ENCODE assay signal across 11 mouse cellular contexts in genomic region chr5:43468937-43469336, GRCm38 (mm10).
"Had no signal": no experiment of that assay in that cellular context is flagged by ENCODE, and none has a peak within 500 bp of the region (broad histone marks: within the 10 kb centered on the region; RNA-seq: fewer than 3 reads in every experiment).

No protein-coding gene starts in this region.

- H3K4me1 ChIP-seq: liver, embryonic 13.5 days had no signal

- H3K27ac ChIP-seq: left cerebral cortex, adult 2 months; liver, embryonic 13.5 days had no signal

- H3K27me3 ChIP-seq: liver, embryonic 13.5 days had no signal

- H3K36me3 ChIP-seq: liver, embryonic 13.5 days had no signal

- H3K4me2 ChIP-seq: liver, embryonic 13.5 days; midbrain, embryonic 11.5 days had no signal

- H3K9me3 ChIP-seq: liver, embryonic 13.5 days had no signal

- H3K4me3 ChIP-seq: left cerebral cortex, adult 2 months; liver, embryonic 13.5 days had no signal

- H3K9ac ChIP-seq: liver, embryonic 13.5 days had no signal

- DNase-seq: kidney, adult 8-10 months; layer of hippocampus, postnatal 36 days; liver, embryonic 13.5 days; lung, adult 2 months; lung, postnatal 14 days; lung, postnatal 4 days; midbrain, embryonic 14.5 days; thymus, adult 18-20 months; thymus, postnatal 36 days had no signal
